Mouse (Mus musculus) myocyte (in vitro differentiated cells): ENCODE measurements around the gene Lpcat3. TPM values are rescaled to one million over a fixed set of nuclear protein-coding genes. Genes with fewer than 3 reads are reported as not detected.

ENCODE experiments used
- H3K27me3 ChIP-seq: one replicate; pipeline ENCODE4 v1.6.1; 2011; ENCODE audit not compliant: control insufficient read depth, insufficient read depth, insufficient read length
- H3K36me3 ChIP-seq: one replicate; pipeline ENCODE4 v1.6.1; 2011; ENCODE audit not compliant: control insufficient read depth, insufficient read depth
- H3K4me2 ChIP-seq: one replicate; pipeline ENCODE4 v1.6.1; 2011; ENCODE audit warnings: low read depth, control low read depth
- H3K4me3 ChIP-seq: one replicate; pipeline ENCODE4 v1.5.1; 2011; ENCODE audit warnings: mild to moderate bottlenecking, control low read depth, moderate library complexity
- H3K79me2 ChIP-seq: one replicate; pipeline ENCODE4 v1.6.1; 2011; ENCODE audit not compliant: control insufficient read depth, insufficient read depth
- H3ac ChIP-seq: one replicate; pipeline ENCODE4 v1.6.1; 2011; ENCODE audit not compliant: control insufficient read depth, insufficient read length
- CEBPB ChIP-seq: IDR thresholded peaks from 2 replicates; pipeline ENCODE4 v1.6.1; 2011; ENCODE audit warnings: mild to moderate bottlenecking, moderate library complexity; ENCODE audit not compliant: poor library complexity, insufficient read depth, severe bottlenecking
- E2F4 ChIP-seq: IDR thresholded peaks from one replicate; pipeline ENCODE4 v1.6.1; 2011; ENCODE audit warnings: mild to moderate bottlenecking, control low read depth, moderate library complexity; ENCODE audit not compliant: insufficient read depth
- MAX ChIP-seq: IDR thresholded peaks from one replicate; pipeline ENCODE4 v1.6.1; 2011; ENCODE audit warnings: low read depth, mild to moderate bottlenecking, control low read depth
- MYOD1 ChIP-seq, 3 experiments: IDR thresholded peaks; one replicate each; pipeline ENCODE4 v1.6.1; 2011; ENCODE audit warnings: control low read depth in 2 of 3, low read depth in 2 of 3, mild to moderate bottlenecking in 2 of 3, moderate library complexity in 1 of 3; ENCODE audit not compliant: insufficient read length in 2 of 3, control insufficient read depth in 1 of 3
- MYOG ChIP-seq, 3 experiments: IDR thresholded peaks; one replicate each; pipeline ENCODE4 v1.6.1; 2011; ENCODE audit warnings: control low read depth in 2 of 3, low read depth in 2 of 3, mild to moderate bottlenecking in 2 of 3; ENCODE audit not compliant: insufficient read length in 2 of 3, control insufficient read depth in 1 of 3, insufficient read depth in 1 of 3
- POLR2A ChIP-seq: IDR thresholded peaks from one replicate; pipeline ENCODE4 v1.6.1; 2011; ENCODE audit warnings: low read depth, mild to moderate bottlenecking, control low read depth, moderate library complexity; ENCODE audit not compliant: insufficient read length
- POLR2AphosphoS2 ChIP-seq: IDR thresholded peaks from one replicate; pipeline ENCODE4 v1.6.1; 2011; ENCODE audit warnings: low read depth, control low read depth; ENCODE audit not compliant: insufficient read length
- REST ChIP-seq: IDR thresholded peaks from one replicate; pipeline ENCODE4 v1.6.1; 2011; ENCODE audit warnings: mild to moderate bottlenecking, control low read depth, moderate library complexity; ENCODE audit not compliant: insufficient read depth, insufficient read length
- SRF ChIP-seq: IDR thresholded peaks from one replicate; pipeline ENCODE4 v1.6.1; 2011; ENCODE audit warnings: low read depth; ENCODE audit not compliant: control insufficient read depth, insufficient read length
- TCF12 ChIP-seq: IDR thresholded peaks from one replicate; pipeline ENCODE4 v1.6.1; 2011; ENCODE audit warnings: mild to moderate bottlenecking, control low read depth; ENCODE audit not compliant: poor library complexity, insufficient read depth, severe bottlenecking
- TCF3 ChIP-seq: IDR thresholded peaks from one replicate; pipeline ENCODE4 v1.6.1; 2011; ENCODE audit warnings: low read depth, control low read depth; ENCODE audit not compliant: insufficient read length
- USF1 ChIP-seq: IDR thresholded peaks from one replicate; pipeline ENCODE4 v1.6.1; 2011; ENCODE audit warnings: low read depth, mild to moderate bottlenecking, control low read depth, moderate library complexity
- polyA plus RNA-seq: library from polyadenylated mRNA; unstranded; fragments of >200 nt; fragmentation: generic; extraction: Trizol; gene quantifications from one replicate; pipeline ENCODE4 v1.2.1, GENCODE M21; 2012; ENCODE audit warnings: missing spikeins

Lpcat3 gene
- polyA plus RNA-seq, 1 experiment: 138 TPM

DNA sequence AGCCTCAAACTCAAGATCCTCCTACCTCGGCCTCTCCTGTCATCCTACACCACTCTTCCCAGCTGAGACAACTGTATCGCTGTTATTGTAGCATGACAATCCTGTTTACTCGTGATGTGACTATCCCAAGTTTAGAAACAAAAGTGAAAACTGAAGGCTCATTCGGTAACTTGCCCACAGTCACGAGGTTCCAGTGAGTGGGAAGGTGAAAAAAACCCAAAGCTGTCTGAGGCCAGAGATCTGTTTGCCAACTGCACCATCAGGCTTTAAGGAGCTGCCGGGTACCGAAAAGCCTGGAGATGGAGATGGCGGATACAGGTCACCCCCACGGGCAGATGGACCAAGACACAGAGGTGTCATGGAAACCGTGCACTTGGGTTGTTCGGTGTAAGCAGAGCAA, 74.2 kb downstream of the Lpcat3 start:
- Histone ChIP-seq H3K79me2 (no peaks in the 10 kb centered on the region), H3K36me3 (no peaks in the 10 kb centered on the region), H3K4me3 (no peak overlapping the region), H3ac (no peak overlapping the region), H3K4me2 (no peak overlapping the region), H3K27me3 (no peaks in the 10 kb centered on the region)
- no peak for TF ChIP-seq CEBPB
- no peak for TF ChIP-seq POLR2A
- TF ChIP-seq TCF3: no peak
- no peak for TF ChIP-seq POLR2AphosphoS2
- no peak for TF ChIP-seq MYOG (IDR thresholded peaks at IDR 0.05; ENCODE audit: control insufficient read depth in 1 of 3, insufficient read depth in 1 of 3, insufficient read length in 2 of 3, low read depth in 2 of 3)
- no peak for TF ChIP-seq E2F4

DNA sequence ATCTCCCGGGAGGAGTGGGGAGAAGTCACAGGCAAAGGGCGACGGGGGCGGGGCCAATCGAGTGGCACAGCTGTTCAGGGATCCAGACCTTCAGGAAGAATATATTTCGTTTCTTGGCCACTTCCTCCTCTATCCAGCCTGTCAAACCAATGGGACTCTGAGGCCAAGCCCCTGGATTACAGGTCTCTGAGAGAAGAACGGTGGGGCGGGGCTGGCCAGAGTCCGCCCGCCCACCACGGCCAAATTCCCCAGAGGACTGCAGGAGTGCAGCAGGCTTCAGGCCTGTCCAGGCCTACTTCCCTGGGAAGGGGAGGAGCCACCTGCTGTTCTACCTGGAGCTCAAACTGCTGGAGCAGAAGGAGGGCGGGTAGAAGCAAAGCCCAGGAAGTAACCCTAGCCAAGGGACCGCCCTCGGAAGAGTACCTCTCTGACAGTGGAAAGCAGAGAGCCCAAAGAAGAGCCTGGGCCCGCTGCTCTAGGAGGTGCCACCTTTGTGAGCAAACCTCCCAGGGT, 75.7 kb downstream of the Lpcat3 start, which contains the start of gene Ptpn6:
Gene Ptpn6 (minus strand): TSS at position 204 of the 513 bp plus-strand sequence.
- H3K4me2 ChIP-seq: peak within 1 kb of the TSS; percentile 89
- no peaks in the 10 kb centered on the region for H3K36me3 ChIP-seq
- peak within 1 kb of the TSS; percentile 67 for H3K4me3 ChIP-seq
- H3ac ChIP-seq: no peak within 1 kb of the TSS
- no peak for TF ChIP-seq CEBPB
- peak in 1 of 3 experiments; percentile 32 for TF ChIP-seq MYOD1 (IDR thresholded peaks at IDR 0.05; ENCODE audit: control insufficient read depth in 1 of 3, insufficient read length in 2 of 3, low read depth in 2 of 3)
- TF ChIP-seq POLR2A: no peak
- peak in 1 of 3 experiments; percentile 42 for TF ChIP-seq MYOG (IDR thresholded peaks at IDR 0.05; ENCODE audit: control insufficient read depth in 1 of 3, insufficient read depth in 1 of 3, insufficient read length in 2 of 3, low read depth in 2 of 3)
- no peak for TF ChIP-seq POLR2AphosphoS2
- no peak for TF ChIP-seq MAX
- no peak for TF ChIP-seq TCF12
- TF ChIP-seq E2F4: no peak
- TF ChIP-seq TCF3: no peak
- TF ChIP-seq REST: no peak
- TF ChIP-seq SRF: no peak
- no peak for TF ChIP-seq USF1
- H3K27me3 ChIP-seq: no peaks in the 10 kb centered on the region
- no peaks in the 10 kb centered on the region for H3K79me2 ChIP-seq

DNA sequence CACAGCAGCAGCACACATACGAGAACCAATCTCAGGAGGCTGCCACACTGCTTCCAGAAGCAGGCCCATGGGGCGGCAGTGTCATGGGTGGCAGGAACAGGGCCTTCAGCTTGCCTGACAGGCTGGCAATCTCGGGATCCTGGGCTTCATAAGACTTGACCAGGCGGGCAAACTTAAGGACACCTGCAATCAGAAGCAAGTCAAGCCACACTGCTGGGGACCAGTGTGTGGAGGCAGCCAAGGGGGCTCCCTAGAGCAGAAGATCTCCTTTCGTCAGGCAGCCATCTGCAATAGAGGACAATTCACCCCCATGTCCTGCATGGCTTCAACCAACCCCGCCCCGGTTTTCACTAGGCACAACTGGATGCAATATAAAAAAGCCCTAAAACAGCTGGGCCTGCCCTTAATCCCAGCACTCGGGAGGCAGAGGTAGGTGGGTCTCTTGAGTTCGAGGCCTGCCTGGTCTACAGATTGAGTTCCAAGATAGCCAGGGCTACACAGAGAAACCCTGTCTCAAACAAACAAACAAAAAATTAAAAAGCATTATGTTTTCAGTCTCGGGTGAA, 76.5 kb downstream of the Lpcat3 start:
- H3K4me3 ChIP-seq: peak overlapping the region; percentile 67
- TF ChIP-seq E2F4 (no peak), MYOG (IDR thresholded peaks at IDR 0.05; ENCODE audit: control insufficient read depth in 1 of 3, insufficient read depth in 1 of 3, insufficient read length in 2 of 3, low read depth in 2 of 3) (no peak), TCF12 (no peak), POLR2A (no peak), POLR2AphosphoS2 (no peak), MAX (no peak), CEBPB (no peak), MYOD1 (IDR thresholded peaks at IDR 0.05; ENCODE audit: control insufficient read depth in 1 of 3, insufficient read length in 2 of 3, low read depth in 2 of 3) (no peak), TCF3 (no peak), SRF (no peak), USF1 (no peak), REST (no peak)

GRCm38 (mm10) chr6:124740211-124740887, 77.5 kb downstream of the Lpcat3 start:
- Histone ChIP-seq H3K36me3 (no peaks in the 10 kb centered on the region), H3ac (peak overlapping the region; percentile 47), H3K79me2 (no peaks in the 10 kb centered on the region), H3K27me3 (no peaks in the 10 kb centered on the region), H3K4me3 (peak overlapping the region; percentile 67), H3K4me2 (peak overlapping the region; percentile 89)
- TF ChIP-seq TCF3: no peak
- no peak for TF ChIP-seq POLR2A
- TF ChIP-seq USF1: no peak
- TF ChIP-seq SRF: no peak
- no peak for TF ChIP-seq POLR2AphosphoS2
- no peak for TF ChIP-seq TCF12
- TF ChIP-seq E2F4: no peak
- no peak for TF ChIP-seq MYOG (IDR thresholded peaks at IDR 0.05; ENCODE audit: control insufficient read depth in 1 of 3, insufficient read depth in 1 of 3, insufficient read length in 2 of 3, low read depth in 2 of 3)
- TF ChIP-seq MYOD1 (IDR thresholded peaks at IDR 0.05; ENCODE audit: control insufficient read depth in 1 of 3, insufficient read length in 2 of 3, low read depth in 2 of 3): no peak

More for the DNA sequence above, 76.5 kb downstream of the Lpcat3 start:
- Histone ChIP-seq H3K36me3 (no peaks in the 10 kb centered on the region), H3K79me2 (no peaks in the 10 kb centered on the region), H3ac (no peak overlapping the region), H3K27me3 (no peaks in the 10 kb centered on the region), H3K4me2 (peak overlapping the region; percentile 89)
